Mouse (Mus musculus) thymus, adult 18-20 months (tissue): ENCODE measurements at regions not wholly inside any gene's neighbourhood (a gene's known extent, or its start where the extent isn't known, plus 50 kb on each side); places are given as distances from the start of the nearest gene placed in this dataset.

ENCODE experiments used
- DNase-seq, 2 experiments: peaks; one replicate each; pipeline ENCODE4 v3.0.0; 2022; ENCODE audit warnings: mixed read lengths in 2 of 2

- no peak for DNase-seq
Measured at GRCm38 (mm10) chr10:97304791-97305355, 174.5 kb upstream of the Dcn start.

- DNase-seq: no peak
Measured at GRCm38 (mm10) chr10:97309580-97309979, 169.8 kb upstream of the Dcn start.

GRCm38 (mm10) chr10:97312509-97312908, 166.9 kb upstream of the Dcn start:
- no peak for DNase-seq

- DNase-seq: peak; percentile 84 to 90
Measured at GRCm38 (mm10) chr10:97312978-97313377, 166.4 kb upstream of the Dcn start.

GRCm38 (mm10) chr10:97313407-97313901, 166.0 kb upstream of the Dcn start:
- peak; percentile 81 to 91 for DNase-seq

GRCm38 (mm10) chr10:97332639-97333038, 146.8 kb upstream of the Dcn start:
- no peak for DNase-seq

GRCm38 (mm10) chr10:97334044-97334443, 145.4 kb upstream of the Dcn start:
- DNase-seq: no peak

- no peak for DNase-seq
Measured at GRCm38 (mm10) chr10:97334606-97335150, 144.7 kb upstream of the Dcn start.

- no peak for DNase-seq
Measured at GRCm38 (mm10) chr10:97338033-97338692, 141.2 kb upstream of the Dcn start.

GRCm38 (mm10) chr10:97339866-97340706, 139.3 kb upstream of the Dcn start:
- DNase-seq: no peak

GRCm38 (mm10) chr10:97345347-97345746, 134.1 kb upstream of the Dcn start:
- peak in 1 of 2 experiments; percentile 23 for DNase-seq

- DNase-seq: no peak
Measured at GRCm38 (mm10) chr10:97346949-97347348, 132.5 kb upstream of the Dcn start.

GRCm38 (mm10) chr10:97368625-97369024, 110.8 kb upstream of the Dcn start:
- DNase-seq: no peak

- DNase-seq: peak in 1 of 2 experiments; percentile 2
Measured at GRCm38 (mm10) chr10:97375824-97376223, 103.6 kb upstream of the Dcn start.

- no peak for DNase-seq
Measured at GRCm38 (mm10) chr10:97376376-97376775, 103.0 kb upstream of the Dcn start.

- DNase-seq: no peak
Measured at GRCm38 (mm10) chr10:97381586-97381985, 97.8 kb upstream of the Dcn start.

GRCm38 (mm10) chr10:97383881-97384280, 95.5 kb upstream of the Dcn start:
- no peak for DNase-seq

GRCm38 (mm10) chr10:97387196-97387876, 92.1 kb upstream of the Dcn start:
- no peak for DNase-seq

- no peak for DNase-seq
Measured at GRCm38 (mm10) chr10:97389647-97390590, 89.5 kb upstream of the Dcn start.

- no peak for DNase-seq
Measured at GRCm38 (mm10) chr10:97397062-97397771, 82.2 kb upstream of the Dcn start.

GRCm38 (mm10) chr10:97397896-97398295, 81.5 kb upstream of the Dcn start:
- DNase-seq: no peak
